Mouse (Mus musculus) liver, adult 2 months (tissue): ENCODE measurements at regions not wholly inside any gene's neighbourhood (a gene's known extent, or its start where the extent isn't known, plus 50 kb on each side); places are given as distances from the start of the nearest gene placed in this dataset.

Source experiments
- DNase-seq: peaks from one replicate; pipeline ENCODE4 v3.0.0-alpha.2; 2011; ENCODE audit warnings: low read depth, low spot score; ENCODE audit errors: extremely low read depth
- H3K27ac ChIP-seq: fragments of 200-500 bp; replicated peaks from 2 replicates; pipeline ENCODE4 v1.5.1; 2012; ENCODE audit warnings: low read depth, mild to moderate bottlenecking, control low read depth, inconsistent platforms, low read length; ENCODE audit not compliant: insufficient read depth
- H3K27me3 ChIP-seq: fragments of 200-500 bp; 2 replicates; pipeline ENCODE4 v1.6.1; 2012; ENCODE audit warnings: mild to moderate bottlenecking, moderate library complexity, low read length, inconsistent platforms; ENCODE audit not compliant: control insufficient read depth, insufficient read depth
- H3K36me3 ChIP-seq: fragments of 200-500 bp; 2 replicates; pipeline ENCODE4 v1.6.1; 2012; ENCODE audit warnings: low read length, inconsistent platforms; ENCODE audit not compliant: control insufficient read depth, insufficient read depth
- H3K4me1 ChIP-seq: fragments of 200-500 bp; 2 replicates; pipeline ENCODE4 v1.6.1; 2011; ENCODE audit warnings: low read length; ENCODE audit not compliant: control insufficient read depth, insufficient read depth
- H3K4me3 ChIP-seq: fragments of 200-500 bp; 2 replicates; pipeline ENCODE4 v1.5.1; 2011; ENCODE audit warnings: low read depth, mild to moderate bottlenecking, control low read depth, low read length, moderate library complexity; ENCODE audit not compliant: insufficient read depth
- H3K79me2 ChIP-seq: fragments of 200-500 bp; 2 replicates; pipeline ENCODE4 v1.6.1; 2012; ENCODE audit warnings: inconsistent platforms, mild to moderate bottlenecking, low read length, moderate library complexity; ENCODE audit not compliant: control insufficient read depth, insufficient read depth
- H3K9ac ChIP-seq: fragments of 200-500 bp; 2 replicates; pipeline ENCODE4 v1.6.1; 2012; ENCODE audit warnings: low read depth, mild to moderate bottlenecking, control low read depth, inconsistent platforms, low read length
- CTCF ChIP-seq: fragments of 200-500 bp; IDR thresholded peaks from 2 replicates; pipeline ENCODE4 v1.5.1; 2011; ENCODE audit warnings: low read depth, low read length, control low read depth
- POLR2A ChIP-seq: fragments of 200-500 bp; IDR thresholded peaks from 2 replicates; pipeline ENCODE4 v1.6.1; 2011; ENCODE audit warnings: low read length, control low read depth; ENCODE audit not compliant: insufficient read depth; ENCODE audit errors: extremely low read depth
- WGBS: fragments of 180-500 bp; shearing (Covaris S2); methylation state at CpG from one replicate; pipeline ENCODE4 v1.1.7; 2018; 5-methylcytosine and 5-hydroxymethylcytosine counted together

DNA sequence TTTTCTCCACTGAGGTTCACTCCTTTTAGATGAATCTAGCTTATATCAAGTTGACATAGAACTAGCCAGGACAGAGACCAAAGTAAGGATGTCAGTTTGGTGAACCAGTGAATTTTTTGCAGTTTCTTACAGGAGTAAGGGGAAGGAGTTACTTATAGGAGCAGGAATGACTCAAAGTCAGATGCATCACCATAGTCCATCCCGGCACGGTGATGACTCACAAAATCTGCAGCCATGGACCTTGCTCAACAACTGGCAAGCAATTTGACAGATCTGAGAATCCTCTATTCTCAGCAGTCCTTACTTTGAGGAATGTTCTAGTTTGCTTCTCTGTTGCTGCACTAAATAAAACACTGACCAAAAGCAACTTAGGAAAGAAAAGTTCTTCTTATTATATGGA, 341.7 kb upstream of the Castor2 start:
- Histone ChIP-seq H3K27me3 (no peaks in the 10 kb centered on the region), H3K36me3 (no peaks in the 10 kb centered on the region), H3K4me3 (no peak overlapping the region), H3K9ac (no peak overlapping the region), H3K27ac (no peak overlapping the region), H3K4me1 (no peaks in the 10 kb centered on the region), H3K79me2 (no peaks in the 10 kb centered on the region)
- DNase-seq, result no peak
- TF ChIP-seq POLR2A (no peak), CTCF (no peak)
- 96% methylated on average over 2 of the region's 2 CpGs for WGBS

DNA sequence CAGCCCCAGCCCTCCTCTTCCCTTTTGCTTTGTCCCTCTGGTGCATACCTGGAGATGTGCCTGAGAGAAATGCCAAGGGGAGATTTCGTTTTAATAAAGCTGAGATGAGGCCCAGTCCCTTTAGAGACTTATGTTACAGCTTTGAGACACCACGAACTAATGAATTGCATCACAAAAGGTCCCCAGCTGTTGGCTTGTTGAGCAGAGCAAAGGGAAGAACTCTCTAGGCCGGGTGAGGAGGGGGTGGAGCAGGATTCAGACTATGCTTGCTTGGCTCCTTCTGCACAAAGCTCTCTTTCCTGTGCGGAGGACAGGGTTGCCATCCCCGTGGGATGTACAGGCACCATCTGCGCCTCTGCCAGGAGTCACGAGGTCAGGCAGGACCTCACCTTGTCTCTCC, 345.3 kb upstream of the Castor2 start:
- 19% methylated on average over 7 of the region's 7 CpGs for WGBS
- Histone ChIP-seq H3K27me3 (no peaks in the 10 kb centered on the region), H3K4me3 (no peak overlapping the region), H3K79me2 (no peaks in the 10 kb centered on the region), H3K4me1 (no peaks in the 10 kb centered on the region), H3K27ac (no peak overlapping the region), H3K9ac (no peak overlapping the region), H3K36me3 (no peaks in the 10 kb centered on the region)
- DNase-seq, result no peak
- TF ChIP-seq POLR2A (no peak), CTCF (no peak)

DNA sequence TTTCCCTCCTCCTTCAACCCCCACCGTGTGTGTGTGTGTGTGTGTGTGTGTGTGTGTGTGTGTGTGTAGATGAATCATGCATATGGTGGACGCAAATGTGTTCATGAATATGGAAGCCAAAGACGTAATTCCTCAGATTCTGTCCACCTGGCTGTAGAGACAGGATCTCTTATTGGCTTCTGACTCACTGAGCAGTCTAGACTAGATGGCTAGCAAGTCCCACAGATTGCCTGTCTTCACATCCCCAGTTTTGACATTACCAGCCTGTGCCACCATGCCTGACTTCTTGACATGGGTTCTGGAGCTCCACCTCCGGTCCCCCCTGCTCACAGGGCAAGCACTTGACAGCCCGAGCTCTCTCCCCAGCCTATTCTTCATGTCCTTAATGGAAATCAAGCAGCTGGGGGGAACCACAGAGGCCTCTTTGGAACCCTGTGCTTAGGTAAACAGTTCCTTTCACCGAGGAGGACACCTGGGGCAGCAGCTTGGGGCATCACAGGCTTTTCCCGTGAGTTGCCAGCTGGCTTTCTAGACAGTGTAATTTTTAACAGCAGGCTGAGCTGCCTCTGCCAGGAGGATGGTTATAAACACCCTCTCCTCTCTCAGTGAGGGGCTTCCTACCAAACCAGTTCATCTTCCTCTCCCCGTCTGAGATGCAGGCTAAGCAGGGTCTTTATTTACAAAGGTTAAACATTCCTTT, 345.9 kb upstream of the Castor2 start:
- 35% methylated on average over 8 of the region's 8 CpGs for WGBS
- H3K9ac ChIP-seq, result no peak overlapping the region
- no peaks in the 10 kb centered on the region for H3K36me3 ChIP-seq
- no peak for TF ChIP-seq POLR2A
- no peak for TF ChIP-seq CTCF
- no peaks in the 10 kb centered on the region for H3K4me1 ChIP-seq
- no peak for DNase-seq
- H3K27ac ChIP-seq, result no peak overlapping the region
- H3K27me3 ChIP-seq, result no peaks in the 10 kb centered on the region
- no peaks in the 10 kb centered on the region for H3K79me2 ChIP-seq
- no peak overlapping the region for H3K4me3 ChIP-seq

DNA sequence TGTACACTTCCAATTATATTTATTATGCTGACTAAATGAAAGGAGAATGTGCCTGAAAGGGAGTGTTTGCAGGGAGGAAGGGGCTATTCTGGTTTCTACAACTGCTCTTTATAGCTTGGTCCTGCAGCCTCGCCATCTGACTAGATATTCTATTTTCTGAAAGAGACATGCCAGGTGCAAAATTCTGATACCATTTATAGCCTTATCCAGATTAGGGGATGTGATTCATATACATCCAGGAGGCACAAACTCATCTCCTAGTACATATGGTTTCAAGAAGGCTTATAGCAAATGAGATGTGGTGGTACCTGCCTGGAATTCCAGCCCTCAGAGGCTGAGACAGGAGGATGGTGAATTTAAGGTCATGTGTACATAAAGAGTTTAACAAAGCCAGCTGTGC, 352.6 kb upstream of the Castor2 start:
- Histone ChIP-seq H3K79me2 (no peaks in the 10 kb centered on the region), H3K4me3 (no peak overlapping the region), H3K27me3 (no peaks in the 10 kb centered on the region), H3K27ac (no peak overlapping the region), H3K4me1 (no peaks in the 10 kb centered on the region), H3K9ac (no peak overlapping the region), H3K36me3 (no peaks in the 10 kb centered on the region)
- TF ChIP-seq CTCF (no peak), POLR2A (no peak)
- 89% methylated on average over 1 of the region's 1 CpGs for WGBS
- no peak for DNase-seq

DNA sequence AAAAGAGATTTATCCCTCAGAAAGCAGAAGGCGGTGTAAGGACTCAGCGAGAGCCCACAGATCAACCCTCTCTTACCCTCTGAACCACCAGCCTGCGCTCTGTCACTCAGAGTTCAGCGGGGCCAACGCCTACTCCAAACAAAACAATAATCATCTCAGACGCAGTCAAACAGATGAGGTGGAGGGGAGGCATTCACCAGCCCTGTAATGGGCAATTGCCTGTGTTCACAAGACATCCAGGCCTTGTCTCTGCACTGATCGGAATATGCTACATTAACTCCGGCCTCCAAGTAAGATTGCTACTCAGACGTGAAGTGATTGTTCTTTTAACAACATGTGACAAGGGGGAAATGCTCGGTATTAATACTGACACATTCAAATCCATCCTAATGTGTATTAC, 353.1 kb upstream of the Castor2 start:
- 77% methylated on average over 10 of the region's 10 CpGs for WGBS
- H3K9ac ChIP-seq, result no peak overlapping the region
- DNase-seq, result no peak
- H3K27ac ChIP-seq, result no peak overlapping the region
- no peaks in the 10 kb centered on the region for H3K4me1 ChIP-seq
- TF ChIP-seq POLR2A (no peak), CTCF (no peak)
- no peak overlapping the region for H3K4me3 ChIP-seq
- no peaks in the 10 kb centered on the region for H3K36me3 ChIP-seq
- H3K79me2 ChIP-seq, result no peaks in the 10 kb centered on the region
- H3K27me3 ChIP-seq, result no peaks in the 10 kb centered on the region

DNA sequence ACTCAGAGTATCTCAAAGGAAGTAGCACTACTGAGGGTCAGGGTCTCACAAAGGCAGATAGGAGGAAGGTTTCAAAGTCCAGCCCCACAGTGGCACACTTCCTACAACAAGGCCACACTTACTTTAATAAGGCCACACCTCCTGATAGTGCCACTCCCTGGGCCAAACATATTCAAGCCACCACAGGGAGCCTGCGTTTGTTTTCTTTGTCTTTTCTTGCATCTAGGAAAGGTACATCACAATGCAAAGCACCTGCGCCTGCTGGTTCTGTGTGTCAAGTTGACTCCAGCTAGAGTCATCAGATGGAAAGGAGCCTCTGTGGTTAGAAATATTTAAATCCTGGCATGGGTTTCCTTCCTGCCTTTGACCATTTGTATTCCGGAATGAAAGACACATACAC, 355.4 kb upstream of the Castor2 start:
- TF ChIP-seq CTCF (no peak), POLR2A (no peak)
- Histone ChIP-seq H3K4me3 (no peak overlapping the region), H3K27me3 (no peaks in the 10 kb centered on the region), H3K9ac (no peak overlapping the region), H3K79me2 (no peaks in the 10 kb centered on the region), H3K36me3 (no peaks in the 10 kb centered on the region), H3K4me1 (no peaks in the 10 kb centered on the region), H3K27ac (no peak overlapping the region)
- WGBS, result 91% methylated on average over 3 of the region's 3 CpGs
- DNase-seq, result no peak
